8 mouse cellular contexts compared by ENCODE assay signal in genomic region chr5:30343107-30343506, GRCm38 (mm10).
DNase-seq lines count a peak whose midpoint lies in the region; TF ChIP-seq lines count a peak whose summit lies in the region.

No protein-coding gene starts in this region.

- peaks cover 3% of the 10 kb centered on the region; the same call in 1 of the 2 replicates for H3K27me3 ChIP-seq in E14TG2a.4 (ENCODE audit: insufficient read depth, low read length)
- H3K27me3 ChIP-seq in hindbrain, embryonic 10.5 days (ENCODE audit: insufficient read depth, poor library complexity, severe bottlenecking) = peaks cover 18% of the 10 kb centered on the region

- peak; percentile 21 for DNase-seq in fibroblast of lung, adult 2 months (ENCODE audit: low read depth)
- DNase-seq in hindbrain, embryonic 10.5 days (ENCODE audit: low spot score) = peak; percentile 80
- DNase-seq in layer of hippocampus, adult 8-10 months (ENCODE audit: low spot score in 2 of 2) = peak; percentile 45 to 48
- peak; percentile 66 for DNase-seq in lung, adult 2 months
- peak; percentile 56 for DNase-seq in ovary, postnatal 14 days (ENCODE audit: low spot score)
- peak; percentile 91 for DNase-seq in thymus, postnatal 4 days

- no peaks in the 10 kb centered on the region for H3K9me3 ChIP-seq in E14TG2a.4 (ENCODE audit: low read length)
- H3K9me3 ChIP-seq in hindbrain, embryonic 10.5 days = no peaks in the 10 kb centered on the region

- TF ChIP-seq POLR2A in bone marrow macrophage, adult 2 months (IDR thresholded peaks at IDR 0.05; ENCODE audit: borderline replicate concordance, low read depth, low read length) = no peak
- no peak for TF ChIP-seq POLR2A in lung, adult 2 months (IDR thresholded peaks at IDR 0.05; ENCODE audit: borderline replicate concordance, extremely low read depth, low read depth, low read length)

- peak; percentile 86 for TF ChIP-seq CTCF in E14TG2a.4 (conservative IDR thresholded peaks at IDR 0.05; ENCODE audit: low read length)
- peak; percentile 72 for TF ChIP-seq CTCF in bone marrow macrophage, adult 2 months (IDR thresholded peaks at IDR 0.05; ENCODE audit: low read depth, low read length)
- TF ChIP-seq CTCF in lung, adult 2 months (IDR thresholded peaks at IDR 0.05; ENCODE audit: insufficient read depth, low read length) = peak; percentile 93

- peak overlapping the region; percentile 53 for H3K4me3 ChIP-seq in E14TG2a.4 (replicated peaks; ENCODE audit: low read length)
- no peak overlapping the region for H3K4me3 ChIP-seq in bone marrow macrophage, adult 2 months (ENCODE audit: insufficient read depth, low read length)
- peak overlapping the region; percentile 50 for H3K4me3 ChIP-seq in hindbrain, embryonic 10.5 days
- H3K4me3 ChIP-seq in lung, adult 2 months (replicated peaks; ENCODE audit: extremely low read depth, low read depth, low read length) = no peak overlapping the region

- no peaks in the 10 kb centered on the region for H3K36me3 ChIP-seq in E14TG2a.4 (ENCODE audit: insufficient read depth, low read length)
- H3K36me3 ChIP-seq in hindbrain, embryonic 10.5 days = no peaks in the 10 kb centered on the region

- WGBS in hindbrain, embryonic 10.5 days = 2% methylated on average over 9 of the region's 9 CpGs
- 10% methylated on average over 9 of the region's 9 CpGs for WGBS in lung, adult 2 months

- H3K27ac ChIP-seq in bone marrow macrophage, adult 2 months (ENCODE audit: insufficient read depth, low read depth, low read length) = no peak overlapping the region
- no peak overlapping the region; the same call in 1 of the 2 replicates for H3K27ac ChIP-seq in hindbrain, embryonic 10.5 days

- peaks cover 14% of the 10 kb centered on the region for H3K4me1 ChIP-seq in E14TG2a.4 (replicated peaks; ENCODE audit: low read depth, low read length)
- H3K4me1 ChIP-seq in bone marrow macrophage, adult 2 months (ENCODE audit: control insufficient read depth, insufficient read depth, low read length) = peaks cover 8% of the 10 kb centered on the region
- H3K4me1 ChIP-seq in hindbrain, embryonic 10.5 days (replicated peaks) = peaks cover 9% of the 10 kb centered on the region
- H3K4me1 ChIP-seq in lung, adult 2 months (ENCODE audit: control insufficient read depth, insufficient read depth, low read length) = peaks cover 2% of the 10 kb centered on the region; the same call in 1 of the 2 replicates

Comparison
In these comparisons a context has a peak if more than half of its experiments do, and no peak if none do; other contexts are left out.
1. H3K4me3 ChIP-seq: peak in E14TG2a.4 (single experiment) and hindbrain, embryonic 10.5 days (single experiment); none in bone marrow macrophage, adult 2 months (single experiment) and lung, adult 2 months (single experiment).
2. DNase-seq: peak in every context shown above with its lines; median percentile 91 in thymus, postnatal 4 days; 80 in hindbrain, embryonic 10.5 days; 66 in lung, adult 2 months; 56 in ovary, postnatal 14 days; 46 in layer of hippocampus, adult 8-10 months; 21 in fibroblast of lung, adult 2 months.
3. Peak in every context shown above with its lines, with median percentiles within 50 percentile points of each other: CTCF ChIP-seq.